Mouse (Mus musculus): Measurements from ENCODE around the gene Gm20388.

The Gm20388 gene

GRCm38 (mm10) chr8:121365150-121365549 lies 1454.5 kb downstream of the Gm20388 start:
- DNase-seq: no peak

- peak; percentile 61 for DNase-seq
Measured at GRCm38 (mm10) chr8:121366655-121367054, 1456.0 kb downstream of the Gm20388 start.

GRCm38 (mm10) chr8:121368799-121369198 lies 1458.2 kb downstream of the Gm20388 start:
- peak; percentile 48 for DNase-seq

- DNase-seq: no peak
Measured at GRCm38 (mm10) chr8:121369378-121369777, 1458.7 kb downstream of the Gm20388 start.

GRCm38 (mm10) chr8:121371287-121371686 lies 1460.6 kb downstream of the Gm20388 start:
- no peak for DNase-seq

- DNase-seq: peak; percentile 54
Measured at GRCm38 (mm10) chr8:121371911-121372638, 1461.4 kb downstream of the Gm20388 start.

- DNase-seq: no peak
Measured at GRCm38 (mm10) chr8:121372639-121372986, 1462.0 kb downstream of the Gm20388 start.

- no peak for DNase-seq
Measured at GRCm38 (mm10) chr8:121374284-121374683, 1463.6 kb downstream of the Gm20388 start.

- DNase-seq: peak; percentile 76
Measured at GRCm38 (mm10) chr8:121374777-121375176, 1464.1 kb downstream of the Gm20388 start.

- DNase-seq: peak; percentile 94
Measured at GRCm38 (mm10) chr8:121376116-121376950, 1465.7 kb downstream of the Gm20388 start.

- peak; percentile 64 for DNase-seq
Measured at GRCm38 (mm10) chr8:121377680-121378079, 1467.0 kb downstream of the Gm20388 start.

GRCm38 (mm10) chr8:121379387-121379786 lies 1468.7 kb downstream of the Gm20388 start:
- no peak for DNase-seq

- peak; percentile 94 for DNase-seq
Measured at GRCm38 (mm10) chr8:121382583-121383241, 1472.1 kb downstream of the Gm20388 start.

GRCm38 (mm10) chr8:121385540-121385939 lies 1474.9 kb downstream of the Gm20388 start:
- no peak for DNase-seq

GRCm38 (mm10) chr8:121390608-121391007 lies 1480.0 kb downstream of the Gm20388 start:
- peak; percentile 73 for DNase-seq

GRCm38 (mm10) chr8:121391254-121391653 lies 1480.6 kb downstream of the Gm20388 start:
- DNase-seq: peak; percentile 30

GRCm38 (mm10) chr8:121391771-121392170 lies 1481.1 kb downstream of the Gm20388 start:
- no peak for DNase-seq

- no peak for DNase-seq
Measured at GRCm38 (mm10) chr8:121392482-121392881, 1481.8 kb downstream of the Gm20388 start.

GRCm38 (mm10) chr8:121393111-121393510 lies 1482.5 kb downstream of the Gm20388 start:
- peak; percentile 90 for DNase-seq

GRCm38 (mm10) chr8:121394686-121395085 lies 1484.0 kb downstream of the Gm20388 start:
- DNase-seq: no peak

- peak; percentile 77 for DNase-seq
Measured at GRCm38 (mm10) chr8:121395316-121395715, 1484.7 kb downstream of the Gm20388 start.

GRCm38 (mm10) chr8:121396151-121396550 lies 1485.5 kb downstream of the Gm20388 start:
- peak; percentile 68 for DNase-seq

GRCm38 (mm10) chr8:121397201-121397698 lies 1486.6 kb downstream of the Gm20388 start:
- DNase-seq: peak; percentile 20
